Mouse (Mus musculus): Measurements from ENCODE around the gene Scnn1b.
A peak's percentile ranks its signal among the peaks of the same experiment; 100 is the strongest.

Gene Scnn1b

GRCm38 (mm10) chr7:121936861-121937630, 72.2 kb downstream of the Scnn1b start:
- Histone ChIP-seq H3K36me3 (ENCODE audit: control insufficient read depth, insufficient read depth, low read length, poor library complexity, severe bottlenecking) (no peaks in the 10 kb centered on the region; the same call in 1 of the 2 replicates), H3K27me3 (ENCODE audit: control insufficient read depth, insufficient read depth, low read length, poor library complexity, severe bottlenecking) (no peaks in the 10 kb centered on the region)
- no peak for DNase-seq (ENCODE audit: low read depth, low spot score)

- Histone ChIP-seq H3K36me3 (ENCODE audit: control insufficient read depth, insufficient read depth, low read length, poor library complexity, severe bottlenecking) (no peaks in the 10 kb centered on the region; the same call in 1 of the 2 replicates), H3K27me3 (ENCODE audit: control insufficient read depth, insufficient read depth, low read length, poor library complexity, severe bottlenecking) (no peaks in the 10 kb centered on the region)
- DNase-seq (ENCODE audit: low read depth, low spot score): no peak
Measured at GRCm38 (mm10) chr7:121938124-121938891, 73.5 kb downstream of the Scnn1b start.

- DNase-seq (ENCODE audit: low read depth, low spot score): no peak
- Histone ChIP-seq H3K36me3 (ENCODE audit: control insufficient read depth, insufficient read depth, low read length, poor library complexity, severe bottlenecking) (no peaks in the 10 kb centered on the region; the same call in 1 of the 2 replicates), H3K27me3 (ENCODE audit: control insufficient read depth, insufficient read depth, low read length, poor library complexity, severe bottlenecking) (no peaks in the 10 kb centered on the region)
Measured at GRCm38 (mm10) chr7:121939244-121939643, 74.4 kb downstream of the Scnn1b start.

- no peaks in the 10 kb centered on the region; the same call in 1 of the 2 replicates for H3K36me3 ChIP-seq (ENCODE audit: control insufficient read depth, insufficient read depth, low read length, poor library complexity, severe bottlenecking)
Measured at GRCm38 (mm10) chr7:121939729-121940128, 74.9 kb downstream of the Scnn1b start.

GRCm38 (mm10) chr7:121941016-121941415, 76.2 kb downstream of the Scnn1b start:
- Histone ChIP-seq H3K36me3 (ENCODE audit: control insufficient read depth, insufficient read depth, low read length, poor library complexity, severe bottlenecking) (no peaks in the 10 kb centered on the region), H3K27me3 (ENCODE audit: control insufficient read depth, insufficient read depth, low read length, poor library complexity, severe bottlenecking) (no peaks in the 10 kb centered on the region)
- no peak for DNase-seq (ENCODE audit: low read depth, low spot score)

More at GRCm38 (mm10) chr7:121939729-121940128, 74.9 kb downstream of the Scnn1b start:
- no peaks in the 10 kb centered on the region for H3K27me3 ChIP-seq (ENCODE audit: control insufficient read depth, insufficient read depth, low read length, poor library complexity, severe bottlenecking)
- no peak for DNase-seq (ENCODE audit: low read depth, low spot score)

- Histone ChIP-seq H3K36me3 (ENCODE audit: control insufficient read depth, insufficient read depth, low read length, poor library complexity, severe bottlenecking) (no peaks in the 10 kb centered on the region), H3K27me3 (ENCODE audit: control insufficient read depth, insufficient read depth, low read length, poor library complexity, severe bottlenecking) (no peaks in the 10 kb centered on the region)
- no peak for DNase-seq (ENCODE audit: low read depth, low spot score)
Measured at GRCm38 (mm10) chr7:121941640-121942039, 76.8 kb downstream of the Scnn1b start.

GRCm38 (mm10) chr7:121942371-121942770, 77.5 kb downstream of the Scnn1b start:
- Histone ChIP-seq H3K27me3 (ENCODE audit: control insufficient read depth, insufficient read depth, low read length, poor library complexity, severe bottlenecking) (no peaks in the 10 kb centered on the region), H3K36me3 (ENCODE audit: control insufficient read depth, insufficient read depth, low read length, poor library complexity, severe bottlenecking) (no peaks in the 10 kb centered on the region; the same call in 1 of the 2 replicates)
- no peak for DNase-seq (ENCODE audit: low read depth, low spot score)

GRCm38 (mm10) chr7:121946196-121946595, 81.4 kb downstream of the Scnn1b start:
- no peaks in the 10 kb centered on the region; the same call in none of the 2 replicates for H3K36me3 ChIP-seq (ENCODE audit: control insufficient read depth, insufficient read depth, low read length, poor library complexity, severe bottlenecking)
- DNase-seq (ENCODE audit: low read depth, low spot score): no peak

GRCm38 (mm10) chr7:121947513-121947912, 82.7 kb downstream of the Scnn1b start:
- DNase-seq (ENCODE audit: low read depth, low spot score): no peak
- Histone ChIP-seq H3K36me3 (ENCODE audit: control insufficient read depth, insufficient read depth, low read length, poor library complexity, severe bottlenecking) (no peaks in the 10 kb centered on the region; the same call in none of the 2 replicates), H3K27me3 (ENCODE audit: control insufficient read depth, insufficient read depth, low read length, poor library complexity, severe bottlenecking) (no peaks in the 10 kb centered on the region)

More at GRCm38 (mm10) chr7:121946196-121946595, 81.4 kb downstream of the Scnn1b start:
- no peaks in the 10 kb centered on the region for H3K27me3 ChIP-seq (ENCODE audit: control insufficient read depth, insufficient read depth, low read length, poor library complexity, severe bottlenecking)

- no peak for DNase-seq (ENCODE audit: low read depth, low spot score)
- Histone ChIP-seq H3K36me3 (ENCODE audit: control insufficient read depth, insufficient read depth, low read length, poor library complexity, severe bottlenecking) (0 out of 2 replicates have a peak, but pooled peaks cover 2% of the 10 kb centered on the region), H3K27me3 (ENCODE audit: control insufficient read depth, insufficient read depth, low read length, poor library complexity, severe bottlenecking) (no peaks in the 10 kb centered on the region)
Measured at GRCm38 (mm10) chr7:121954891-121955669, 90.2 kb downstream of the Scnn1b start.

- no peak for DNase-seq (ENCODE audit: low read depth, low spot score)
- 0 out of 2 replicates have a peak, but pooled peaks cover 2% of the 10 kb centered on the region for H3K36me3 ChIP-seq (ENCODE audit: control insufficient read depth, insufficient read depth, low read length, poor library complexity, severe bottlenecking)
- no peaks in the 10 kb centered on the region for H3K27me3 ChIP-seq (ENCODE audit: control insufficient read depth, insufficient read depth, low read length, poor library complexity, severe bottlenecking)
Measured at GRCm38 (mm10) chr7:121955802-121956201, 91.0 kb downstream of the Scnn1b start.

- DNase-seq (ENCODE audit: low read depth, low spot score): no peak
- no peaks in the 10 kb centered on the region for H3K36me3 ChIP-seq (ENCODE audit: control insufficient read depth, insufficient read depth, low read length, poor library complexity, severe bottlenecking)
- H3K27me3 ChIP-seq (ENCODE audit: control insufficient read depth, insufficient read depth, low read length, poor library complexity, severe bottlenecking): no peaks in the 10 kb centered on the region
Measured at GRCm38 (mm10) chr7:121961913-121962570, 97.2 kb downstream of the Scnn1b start.

GRCm38 (mm10) chr7:121962571-121962959, 97.7 kb downstream of the Scnn1b start:
- Histone ChIP-seq H3K27me3 (ENCODE audit: control insufficient read depth, insufficient read depth, low read length, poor library complexity, severe bottlenecking) (no peaks in the 10 kb centered on the region), H3K36me3 (ENCODE audit: control insufficient read depth, insufficient read depth, low read length, poor library complexity, severe bottlenecking) (no peaks in the 10 kb centered on the region)
- no peak for DNase-seq (ENCODE audit: low read depth, low spot score)

- Histone ChIP-seq H3K27me3 (ENCODE audit: control insufficient read depth, insufficient read depth, low read length, poor library complexity, severe bottlenecking) (no peaks in the 10 kb centered on the region), H3K36me3 (ENCODE audit: control insufficient read depth, insufficient read depth, low read length, poor library complexity, severe bottlenecking) (no peaks in the 10 kb centered on the region)
- DNase-seq (ENCODE audit: low read depth, low spot score): peak; percentile 60
Measured at GRCm38 (mm10) chr7:121963883-121964398, 99.1 kb downstream of the Scnn1b start.

All from splenic B cell, adult 2 months (primary cell).